Mouse (Mus musculus) heart, embryonic 16.5 days (tissue): ENCODE data around the gene Rrp1. TPM values are rescaled to one million over a fixed set of nuclear protein-coding genes. Genes with fewer than 3 reads are reported as not detected.
A peak's percentile ranks its signal among the peaks of the same experiment; 100 is the strongest.
"Not testable (repeated sequence)": the region's sequence is repeated elsewhere in the genome, so short reads cannot be mapped to it uniquely, and the experiment has no call there.

Source experiments
- ATAC-seq: fragments of 200-750 bp; cut with Nextera tagmentation; replicated peaks from 2 replicates; pipeline ENCODE4 v1.8.0; 2017; ENCODE audit warnings: moderate number of reproducible peaks; ENCODE audit not compliant: insufficient read depth, low FRiP score; ENCODE audit errors: extremely low read depth
- H3K27ac ChIP-seq: fragments of 300-500 bp; sonication (generic); 2 replicates; pipeline ENCODE4 v1.5.1; 2014; ENCODE audit warnings: mild to moderate bottlenecking, low read length, control low read depth, moderate library complexity
- H3K27me3 ChIP-seq: fragments of 300-500 bp; sonication (generic); 2 replicates; pipeline ENCODE4 v1.6.1; 2014; ENCODE audit warnings: low read length, mixed read lengths; ENCODE audit not compliant: control insufficient read depth, insufficient read depth
- H3K36me3 ChIP-seq: fragments of 300-500 bp; sonication (generic); 2 replicates; pipeline ENCODE4 v1.6.1; 2014; ENCODE audit not compliant: control insufficient read depth, insufficient read depth
- H3K4me1 ChIP-seq: fragments of 300-500 bp; sonication (generic); 2 replicates; pipeline ENCODE4 v1.6.1; 2014; ENCODE audit warnings: low read length, mixed read lengths; ENCODE audit not compliant: control insufficient read depth, insufficient read depth
- H3K4me2 ChIP-seq: fragments of 300-500 bp; sonication (generic); 2 replicates; pipeline ENCODE4 v1.6.1; 2014; ENCODE audit warnings: low read depth, mild to moderate bottlenecking, control low read depth, low read length
- H3K4me3 ChIP-seq: fragments of 300-500 bp; sonication (generic); 2 replicates; pipeline ENCODE4 v1.5.1; 2014; ENCODE audit warnings: mild to moderate bottlenecking, control low read depth, low read length
- H3K9ac ChIP-seq: fragments of 300-500 bp; sonication (generic); 2 replicates; pipeline ENCODE4 v1.6.1; 2014; ENCODE audit warnings: low read length, control low read depth
- H3K9me3 ChIP-seq: fragments of 300-500 bp; sonication (generic); replicated peaks from 2 replicates; pipeline ENCODE4 v1.6.1; 2016; ENCODE audit warnings: low read length; ENCODE audit not compliant: control insufficient read depth
- WGBS: fragments of 180-500 bp; shearing (Covaris S2); extraction: QIAGEN DNeasy Blood & Tissue Kit; methylation state at CpG from one replicate; pipeline ENCODE4 v1.1.7; 2014; 5-methylcytosine and 5-hydroxymethylcytosine counted together
- polyA plus RNA-seq: library from polyadenylated mRNA; unstranded; fragments of >200 nt; fragmentation: Nextera tagmentation; extraction: Ambion mirVana; gene quantifications from 2 replicates; pipeline ENCODE4 v1.2.1, GENCODE M21; 2015

Gene Rrp1
- polyA plus RNA-seq, 1 experiment from 2014 or later = 285 TPM

GRCm38 (mm10) chr10:78360290-78360711 is 52.5 kb downstream of the Rrp1 start:
- Histone ChIP-seq H3K36me3 (no peaks in the 10 kb centered on the region), H3K9me3 (no peaks in the 10 kb centered on the region), H3K4me2 (no peak overlapping the region), H3K27me3 (no peaks in the 10 kb centered on the region), H3K27ac (no peak overlapping the region), H3K9ac (no peak overlapping the region), H3K4me3 (no peak overlapping the region), H3K4me1 (peaks cover 3% of the 10 kb centered on the region; the same call in 1 of the 2 replicates)
- ATAC-seq = no peak
- WGBS = 62% methylated on average over 3 of the region's 3 CpGs

- not testable (repeated sequence) for ATAC-seq
- WGBS = 93% methylated on average over 3 of the region's 3 CpGs
Measured at GRCm38 (mm10) chr10:78358999-78359398, 53.8 kb downstream of the Rrp1 start.

DNA sequence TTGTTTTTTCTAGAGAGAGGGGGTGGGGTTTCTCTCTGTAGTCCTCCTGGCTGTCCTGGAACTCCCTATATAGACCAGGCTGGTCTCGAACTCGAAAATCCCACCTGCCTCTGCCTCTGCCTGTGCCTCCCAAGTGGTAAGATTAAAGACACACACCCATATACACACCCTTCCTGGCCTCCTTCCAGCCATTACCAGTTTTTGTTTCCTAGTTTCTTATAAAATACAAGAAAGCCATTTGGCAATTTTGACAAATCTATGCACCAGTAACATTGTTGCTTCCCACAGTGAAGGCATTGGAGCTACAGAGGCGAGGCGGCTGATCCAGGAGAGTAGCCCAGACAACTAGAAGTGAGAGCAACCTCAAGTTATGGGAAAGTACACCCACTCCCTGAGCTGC is 54.6 kb downstream of the Rrp1 start:
- Histone ChIP-seq H3K4me1 (peaks cover 3% of the 10 kb centered on the region; the same call in 1 of the 2 replicates), H3K9ac (no peak overlapping the region), H3K9me3 (no peaks in the 10 kb centered on the region), H3K4me3 (no peak overlapping the region), H3K27me3 (no peaks in the 10 kb centered on the region), H3K36me3 (no peaks in the 10 kb centered on the region), H3K27ac (no peak overlapping the region), H3K4me2 (no peak overlapping the region)
- no peak for ATAC-seq
- 79% methylated on average over 4 of the region's 4 CpGs for WGBS

More at GRCm38 (mm10) chr10:78358999-78359398, 53.8 kb downstream of the Rrp1 start:
- not testable (repeated sequence) for H3K9me3 ChIP-seq, H3K9ac ChIP-seq, H3K27me3 ChIP-seq, H3K27ac ChIP-seq, H3K4me3 ChIP-seq, H3K36me3 ChIP-seq, H3K4me1 ChIP-seq, H3K4me2 ChIP-seq

DNA sequence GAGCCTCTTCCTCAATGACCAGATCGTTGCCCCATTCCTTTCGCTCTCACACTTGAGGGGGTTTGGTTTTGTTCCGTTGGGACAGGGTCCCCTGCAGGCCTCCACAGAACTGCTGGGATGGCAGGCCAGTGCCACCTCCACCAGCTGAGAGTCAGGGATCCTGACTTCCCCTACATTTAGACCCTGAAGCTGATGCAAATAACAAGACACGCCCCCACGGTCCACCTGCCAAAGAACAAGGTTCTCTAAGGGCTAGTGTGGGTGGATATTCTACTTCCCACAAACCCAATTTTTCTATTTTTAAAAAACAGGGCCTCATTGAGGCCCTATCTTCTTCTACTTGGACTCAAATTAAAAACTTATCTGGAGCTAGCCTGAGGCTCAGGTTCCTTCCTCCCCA is 55.1 kb downstream of the Rrp1 start:
- Histone ChIP-seq H3K36me3 (no peaks in the 10 kb centered on the region), H3K9ac (no peak overlapping the region), H3K27ac (no peak overlapping the region), H3K9me3 (no peaks in the 10 kb centered on the region), H3K4me3 (no peak overlapping the region), H3K4me2 (no peak overlapping the region), H3K27me3 (no peaks in the 10 kb centered on the region), H3K4me1 (peaks cover 5% of the 10 kb centered on the region)
- 85% methylated on average over 5 of the region's 5 CpGs for WGBS
- ATAC-seq = no peak

- Histone ChIP-seq H3K9me3 (no peaks in the 10 kb centered on the region), H3K36me3 (no peaks in the 10 kb centered on the region), H3K27me3 (no peaks in the 10 kb centered on the region), H3K4me1 (peaks cover 7% of the 10 kb centered on the region), H3K4me3 (no peak overlapping the region), H3K27ac (no peak overlapping the region), H3K9ac (no peak overlapping the region), H3K4me2 (no peak overlapping the region)
- no peak for ATAC-seq
- WGBS = 62% methylated on average over 1 of the region's 1 CpGs
Measured at GRCm38 (mm10) chr10:78355931-78356593, 56.8 kb downstream of the Rrp1 start.

DNA sequence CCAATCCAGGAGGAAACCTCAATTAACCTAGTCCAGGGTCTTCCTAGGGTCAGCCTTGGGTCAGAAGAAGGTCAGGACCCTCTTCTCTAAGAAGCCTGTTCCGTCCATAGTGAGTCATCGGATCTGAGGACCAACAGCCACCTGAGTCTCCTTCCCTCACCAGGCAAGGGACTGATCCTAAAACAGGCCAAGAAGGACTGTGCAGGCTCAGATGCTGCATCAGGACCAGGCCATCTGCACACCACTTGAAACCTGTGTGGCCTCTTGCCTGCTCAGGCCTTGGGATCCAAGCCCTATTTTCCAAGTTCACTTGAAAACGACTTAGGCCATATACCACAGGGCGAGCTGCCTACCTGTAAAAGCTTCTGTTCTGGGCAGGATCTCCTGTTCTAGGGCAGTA is 59.6 kb downstream of the Rrp1 start:
- H3K27me3 ChIP-seq = no peaks in the 10 kb centered on the region
- 84% methylated on average over 4 of the region's 4 CpGs for WGBS
- no peaks in the 10 kb centered on the region for H3K36me3 ChIP-seq
- H3K27ac ChIP-seq = no peak overlapping the region
- no peaks in the 10 kb centered on the region for H3K9me3 ChIP-seq
- no peak for ATAC-seq
- H3K4me1 ChIP-seq = peaks cover 13% of the 10 kb centered on the region
- H3K4me2 ChIP-seq = no peak overlapping the region
- no peak overlapping the region for H3K4me3 ChIP-seq
- no peak overlapping the region for H3K9ac ChIP-seq

DNA sequence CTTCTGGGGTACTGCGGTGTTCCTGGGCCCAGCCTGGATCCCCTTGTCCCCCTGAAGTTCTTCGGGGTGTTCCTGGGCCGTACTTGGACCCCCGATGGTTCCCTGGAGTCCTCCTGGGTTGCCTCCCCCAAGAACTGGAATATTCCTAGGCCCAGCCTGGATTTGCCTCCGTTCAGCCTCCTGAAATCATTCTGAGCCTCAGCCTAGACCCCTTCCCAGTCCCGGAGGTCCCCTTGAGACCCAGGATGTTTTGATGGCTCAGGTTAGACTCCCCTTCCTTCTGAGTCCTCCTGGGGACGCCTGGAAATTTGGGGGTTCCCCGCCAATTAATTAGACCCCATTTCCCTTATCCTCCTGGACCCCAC is 60.2 kb downstream of the Rrp1 start:
- Histone ChIP-seq H3K4me3 (peak overlapping the region; percentile 98), H3K9me3 (no peaks in the 10 kb centered on the region), H3K4me1 (peaks cover 13% of the 10 kb centered on the region), H3K36me3 (no peaks in the 10 kb centered on the region), H3K9ac (peak overlapping the region; percentile 100), H3K4me2 (peak overlapping the region; percentile 88), H3K27me3 (no peaks in the 10 kb centered on the region), H3K27ac (peak overlapping the region; percentile 72)
- 28% methylated on average over 8 of the region's 8 CpGs for WGBS
- ATAC-seq = no peak; the same call in 1 of the 2 replicates

DNA sequence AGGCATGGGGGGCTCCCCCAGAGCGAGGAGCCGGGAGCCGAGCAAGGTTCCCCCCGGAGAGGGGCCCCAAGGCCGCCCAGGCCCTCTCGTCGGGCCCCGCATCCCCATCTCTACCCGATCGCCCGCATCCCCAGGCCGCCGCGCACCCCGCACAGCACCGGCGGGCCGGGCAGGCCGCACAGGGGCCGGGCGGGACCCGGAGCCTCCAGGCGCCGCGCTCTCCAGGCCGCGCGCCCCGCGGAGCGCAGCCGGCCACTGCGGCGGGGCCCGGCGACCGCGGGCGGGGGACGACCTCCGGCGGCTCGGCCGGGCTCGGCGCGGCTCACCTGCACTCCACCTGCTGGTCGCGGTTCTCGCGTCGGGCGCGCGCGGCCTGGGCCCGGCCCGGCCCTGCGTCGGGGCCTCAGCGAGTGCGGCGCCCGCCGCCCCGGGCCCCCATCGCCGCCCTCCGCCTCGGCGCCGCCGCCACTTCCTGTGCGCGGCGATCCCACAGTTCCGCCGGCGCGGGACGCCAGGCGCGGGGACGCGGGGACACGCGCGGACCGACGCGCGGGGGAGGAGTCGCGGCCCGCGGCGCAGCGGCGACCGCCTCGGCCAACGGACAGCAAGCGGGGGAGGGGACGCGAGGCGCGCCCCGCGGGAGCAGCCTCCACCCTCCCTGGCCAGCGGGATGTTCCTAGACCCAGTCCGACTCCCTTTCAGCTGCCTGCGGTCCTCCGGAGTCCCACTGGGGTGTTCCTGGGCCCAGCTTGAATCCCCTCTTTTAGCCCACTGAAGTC is 60.8 kb downstream of the Rrp1 start, which contains the start of gene Agpat3:
TSS of gene Agpat3 (minus strand) at position 603 of the 779 bp plus-strand sequence.
- peak within 1 kb of the TSS; percentile 72 for H3K27ac ChIP-seq
- H3K9ac ChIP-seq = peak within 1 kb of the TSS; percentile 100
- no peaks in the 10 kb centered on the region for H3K27me3 ChIP-seq
- H3K4me1 ChIP-seq = peaks cover 17% of the 10 kb centered on the region
- H3K4me2 ChIP-seq = peak within 1 kb of the TSS; percentile 88
- H3K36me3 ChIP-seq = no peaks in the 10 kb centered on the region
- WGBS = under 1% methylated on average over 85 of the region's 113 CpGs
- ATAC-seq = peak; percentile 85
- peak within 1 kb of the TSS; percentile 98 for H3K4me3 ChIP-seq
- H3K9me3 ChIP-seq = no peaks in the 10 kb centered on the region

- no peaks in the 10 kb centered on the region for H3K9me3 ChIP-seq
- ATAC-seq = no peak
- peaks cover 17% of the 10 kb centered on the region for H3K4me1 ChIP-seq
- no peaks in the 10 kb centered on the region for H3K36me3 ChIP-seq
- H3K4me2 ChIP-seq = peak overlapping the region; percentile 88
- peak overlapping the region; percentile 100 for H3K9ac ChIP-seq
- peak overlapping the region; percentile 72 for H3K27ac ChIP-seq
- H3K27me3 ChIP-seq = no peaks in the 10 kb centered on the region
- peak overlapping the region; percentile 98 for H3K4me3 ChIP-seq
- 3% methylated on average over 13 of the region's 13 CpGs for WGBS
Measured at GRCm38 (mm10) chr10:78351564-78351886, 61.3 kb downstream of the Rrp1 start.
